Mouse (Mus musculus) telencephalon, adult 2 months (tissue): ENCODE results near the gene Tas2r144.
A peak's percentile ranks its signal among the peaks of the same experiment; 100 is the strongest.

Experiments
- DNase-seq: peaks from one replicate; pipeline ENCODE4 v3.0.0-alpha.2; 2011; ENCODE audit warnings: low read depth, low spot score

Tas2r144 gene

DNA sequence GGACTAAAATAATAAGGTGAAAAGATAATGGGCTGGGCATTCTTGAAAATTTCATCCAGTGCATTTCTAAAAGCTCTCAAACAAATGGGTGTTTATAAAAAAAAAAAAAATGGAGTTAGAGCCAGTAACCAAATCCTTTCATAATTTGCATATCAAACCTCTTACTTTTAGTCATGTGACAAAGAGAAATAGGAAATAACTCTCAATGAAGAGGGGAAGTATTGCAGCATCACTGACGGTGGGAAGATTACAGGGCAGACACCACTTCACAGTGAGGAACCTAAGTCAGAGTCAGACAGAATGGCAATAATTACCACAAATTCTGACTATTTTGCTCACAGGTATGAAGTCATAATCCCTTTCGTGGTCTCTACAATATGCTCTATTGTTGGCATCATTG lies at the start of gene Tas2r144:
TSS of gene Tas2r144 (plus strand) at position 301 of the 400 bp plus-strand sequence.
- DNase-seq = no peak

GRCm38 (mm10) chr6:42182462-42182861 lies 32.7 kb upstream of the Tas2r144 start:
- peak; percentile 89 for DNase-seq

- no peak for DNase-seq
Measured at GRCm38 (mm10) chr6:42186230-42186629, 28.9 kb upstream of the Tas2r144 start.

DNA sequence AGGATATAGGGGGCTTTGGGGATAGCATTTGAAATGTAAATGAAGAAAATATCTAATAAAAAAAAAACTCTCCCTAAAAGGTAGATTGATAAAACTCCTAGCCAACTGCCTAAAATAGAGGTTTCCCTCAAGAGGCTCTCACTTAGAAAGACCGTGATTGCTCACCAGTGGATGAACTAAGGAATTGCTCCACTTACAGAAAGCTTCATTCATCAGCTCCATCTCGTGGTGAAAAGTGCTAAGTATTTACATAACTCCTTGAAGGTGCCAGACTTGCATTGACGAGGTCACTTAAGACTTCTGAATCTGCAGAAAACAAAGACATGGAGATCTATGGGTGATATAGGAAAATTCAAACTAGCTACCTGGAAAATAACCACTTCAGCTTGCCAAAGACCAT lies 17.4 kb upstream of the Tas2r144 start:
- peak; percentile 86 for DNase-seq

- DNase-seq = no peak
Measured at GRCm38 (mm10) chr6:42199498-42199897, 15.6 kb upstream of the Tas2r144 start.

GRCm38 (mm10) chr6:42222286-42222685 lies 7.2 kb downstream of the Tas2r144 start:
- no peak for DNase-seq

- no peak for DNase-seq
Measured at GRCm38 (mm10) chr6:42225046-42225445, 9.9 kb downstream of the Tas2r144 start.

DNA sequence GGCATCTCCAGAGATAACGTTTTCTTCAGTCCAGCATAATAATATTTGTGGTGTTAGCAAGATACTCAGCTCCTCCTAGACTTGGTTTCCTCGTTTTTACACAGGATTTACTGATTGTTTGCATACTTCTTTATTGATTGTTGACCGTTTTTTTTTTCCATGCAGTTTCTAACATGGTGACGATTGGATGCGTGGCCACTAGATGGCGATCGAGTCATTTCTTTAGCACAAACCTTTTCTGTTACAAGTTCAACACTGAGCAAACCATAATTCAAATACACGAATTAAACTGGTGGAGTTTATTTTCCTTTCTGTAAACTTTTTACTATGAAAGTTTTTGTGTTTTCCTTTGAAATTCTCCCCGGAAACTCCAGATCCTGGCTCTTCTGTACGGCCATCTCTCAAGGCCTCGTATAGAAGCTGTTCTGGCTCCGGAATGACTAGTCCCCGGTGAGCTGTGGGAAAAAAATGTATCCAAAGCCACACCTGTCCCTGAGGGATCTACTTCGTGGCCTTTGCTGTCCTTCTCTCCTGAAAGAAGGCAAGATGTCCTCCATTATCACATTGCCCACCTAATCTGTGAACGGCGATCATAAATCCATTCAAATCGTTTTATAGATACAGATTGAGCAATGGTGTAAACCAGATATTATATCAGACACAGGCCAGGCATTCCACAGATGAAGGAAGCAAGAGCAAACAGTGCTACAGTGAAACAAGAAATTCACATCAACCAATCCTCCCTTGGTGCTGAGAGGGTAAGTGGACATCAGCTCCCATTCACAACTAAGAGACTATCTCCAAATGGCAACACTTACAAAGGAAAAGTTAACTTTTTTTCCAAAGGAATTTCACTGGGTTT lies 12.3 kb downstream of the Tas2r144 start:
- DNase-seq = peak; percentile 41

GRCm38 (mm10) chr6:42229610-42230009 lies 14.5 kb downstream of the Tas2r144 start:
- DNase-seq = no peak

DNA sequence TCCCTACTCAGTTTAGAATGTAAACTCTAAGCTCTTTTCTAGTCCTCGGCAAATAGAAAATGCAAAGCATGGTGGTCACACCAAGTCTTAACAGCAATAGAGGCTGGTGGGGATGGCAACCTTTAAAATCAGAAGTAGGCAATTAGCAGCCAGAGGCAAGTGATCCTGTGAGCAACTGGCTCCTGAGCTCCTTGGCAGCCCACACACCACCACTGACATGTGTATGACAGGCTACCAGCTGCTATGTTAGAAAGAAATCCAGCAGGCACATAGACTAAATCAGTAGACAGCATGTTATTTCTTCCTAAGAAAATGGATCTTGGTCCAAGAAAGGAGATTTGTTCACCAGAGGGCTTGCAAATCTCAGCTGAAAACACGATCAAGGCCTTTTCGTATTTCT lies 16.1 kb downstream of the Tas2r144 start:
- peak; percentile 64 for DNase-seq

DNA sequence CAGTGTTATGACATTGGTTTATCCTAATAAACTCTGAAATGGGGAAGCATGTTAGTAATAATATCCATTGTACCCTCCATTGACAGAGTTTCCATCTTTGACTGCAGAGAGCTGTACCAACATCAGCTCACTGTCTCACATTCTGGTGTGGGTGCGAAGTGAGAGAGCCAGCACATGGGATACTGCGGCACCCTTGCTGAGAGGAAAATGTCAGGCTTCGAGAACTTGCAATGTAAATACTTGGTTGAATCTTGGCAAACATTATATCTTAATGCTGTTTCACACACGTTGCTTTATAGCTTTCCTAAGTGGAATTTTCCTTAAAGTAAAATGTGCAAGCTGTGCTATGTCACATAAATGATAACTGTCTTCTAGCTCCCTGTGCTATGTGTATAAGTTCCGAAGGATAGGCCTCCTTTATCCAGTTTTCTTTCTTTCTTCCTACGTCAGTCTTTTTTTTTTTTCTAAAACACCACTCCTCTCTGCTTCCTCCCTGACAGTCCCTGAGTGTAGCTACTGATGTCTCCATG lies 22.2 kb downstream of the Tas2r144 start:
- DNase-seq = peak; percentile 66

GRCm38 (mm10) chr6:42241311-42242045 lies 26.4 kb downstream of the Tas2r144 start:
- peak; percentile 29 for DNase-seq

DNA sequence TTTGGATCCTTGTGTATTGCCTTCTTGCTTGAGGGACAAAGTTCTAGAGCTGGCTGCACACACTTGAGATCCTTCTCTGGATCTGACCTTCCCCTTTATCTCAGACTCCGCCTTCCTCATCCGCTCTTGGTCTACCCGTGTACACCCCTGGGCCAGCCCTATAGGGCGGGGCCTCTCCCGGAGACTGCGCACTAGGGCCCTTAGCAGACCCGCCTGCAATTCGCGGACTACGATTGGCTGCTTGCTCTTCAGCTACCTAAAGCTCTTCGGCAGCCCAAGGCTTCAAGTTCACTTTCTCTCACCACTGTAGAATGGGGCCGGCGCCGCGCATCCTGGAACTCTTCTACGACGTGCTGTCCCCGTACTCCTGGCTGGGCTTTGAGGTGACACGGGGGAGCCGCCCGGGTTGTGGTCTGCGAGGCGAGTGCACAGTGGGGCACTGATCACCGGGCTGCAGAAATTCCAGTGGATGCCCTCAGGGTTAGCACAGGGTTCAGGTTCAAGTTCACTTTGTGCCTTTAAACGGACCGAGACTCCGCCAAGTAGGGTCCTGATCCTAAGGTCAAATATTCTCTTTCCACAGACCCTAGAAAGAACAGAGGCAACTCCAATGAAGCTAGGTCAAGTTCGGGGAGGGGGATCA lies 30.7 kb downstream of the Tas2r144 start, which contains the start of gene Gstk1:
TSS of gene Gstk1 (plus strand) at position 225 of the 643 bp plus-strand sequence.
- DNase-seq = peak; percentile 76

DNA sequence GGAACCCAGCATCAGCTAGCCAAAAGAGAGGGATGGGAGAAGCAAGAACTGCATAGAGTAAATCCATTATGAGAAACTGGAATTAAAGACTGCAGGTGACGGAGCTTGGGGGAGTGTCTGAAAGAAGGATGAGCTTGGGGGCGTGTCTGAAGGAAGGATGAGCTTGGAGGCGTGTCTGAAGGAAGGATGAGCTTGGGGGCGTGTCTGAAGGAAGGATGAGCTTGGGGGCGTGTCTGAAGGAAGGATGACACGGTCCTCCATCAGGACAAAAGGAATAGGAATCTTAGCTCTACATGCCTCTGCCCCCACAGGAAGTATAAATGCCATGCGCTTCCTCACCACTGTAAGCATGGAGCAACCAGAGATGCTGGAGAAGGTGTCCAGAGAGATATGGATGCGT lies 32.0 kb downstream of the Tas2r144 start:
- DNase-seq = no peak

GRCm38 (mm10) chr6:42247981-42248380 lies 32.9 kb downstream of the Tas2r144 start:
- no peak for DNase-seq

DNA sequence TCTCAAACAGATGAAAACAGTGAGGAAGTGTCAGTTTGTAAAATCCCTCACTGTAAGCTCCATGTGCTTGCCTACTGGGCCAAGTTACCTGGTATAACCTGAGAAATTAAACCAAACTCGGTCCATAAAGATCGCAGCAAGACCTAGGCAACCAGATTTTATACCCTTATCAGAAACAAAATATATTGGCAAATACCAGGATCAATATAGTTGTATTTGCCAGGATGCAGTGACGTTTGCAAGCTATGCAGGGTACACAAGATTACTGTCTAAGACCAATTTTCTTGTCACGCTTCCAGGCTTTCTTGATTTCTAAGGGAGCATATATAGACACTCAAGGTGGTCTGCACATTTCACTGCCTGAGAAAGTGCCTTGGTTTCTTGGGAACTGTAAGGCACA lies 36.7 kb downstream of the Tas2r144 start:
- DNase-seq = no peak

DNA sequence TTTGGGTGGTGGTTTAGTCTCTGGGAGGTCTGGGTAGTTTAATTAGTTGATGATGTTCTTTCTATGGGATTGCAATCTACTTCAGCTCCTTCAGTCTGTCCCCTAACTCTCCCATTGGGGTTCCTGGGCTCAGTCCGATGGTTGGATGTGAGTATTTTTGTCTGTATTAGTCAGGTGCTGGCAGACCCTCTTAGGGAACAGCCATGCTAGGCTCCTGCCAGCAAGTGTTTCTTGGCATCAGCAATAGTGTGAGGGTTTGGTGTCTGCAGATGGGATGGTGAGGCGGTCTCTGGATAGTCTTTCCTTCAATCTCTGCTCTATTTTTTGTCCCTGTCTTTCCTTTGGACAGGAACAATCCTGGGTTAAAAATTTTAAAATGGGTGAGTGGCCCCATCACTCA lies 38.0 kb downstream of the Tas2r144 start:
- peak; percentile 15 for DNase-seq

- DNase-seq = peak; percentile 15
Measured at GRCm38 (mm10) chr6:42257303-42257863, 42.3 kb downstream of the Tas2r144 start.

DNA sequence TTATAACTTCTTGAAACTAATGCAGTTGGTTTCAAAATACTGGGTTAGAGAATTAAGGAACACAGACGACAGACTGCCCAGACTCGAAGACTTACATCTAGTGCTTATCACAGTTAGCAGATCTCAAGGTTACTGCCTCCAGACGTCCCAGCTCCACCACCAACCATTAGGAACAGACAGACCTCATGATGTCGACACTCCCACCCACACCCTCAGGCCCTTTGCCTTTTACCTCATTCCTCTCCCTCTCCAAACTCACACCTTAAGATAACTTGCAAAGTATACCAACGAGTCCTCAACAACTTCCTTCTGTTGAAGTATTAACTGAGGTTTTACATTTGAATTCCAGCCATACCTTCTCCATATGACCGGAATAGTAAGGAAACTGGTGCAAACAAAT lies 45.3 kb downstream of the Tas2r144 start:
- no peak for DNase-seq

DNA sequence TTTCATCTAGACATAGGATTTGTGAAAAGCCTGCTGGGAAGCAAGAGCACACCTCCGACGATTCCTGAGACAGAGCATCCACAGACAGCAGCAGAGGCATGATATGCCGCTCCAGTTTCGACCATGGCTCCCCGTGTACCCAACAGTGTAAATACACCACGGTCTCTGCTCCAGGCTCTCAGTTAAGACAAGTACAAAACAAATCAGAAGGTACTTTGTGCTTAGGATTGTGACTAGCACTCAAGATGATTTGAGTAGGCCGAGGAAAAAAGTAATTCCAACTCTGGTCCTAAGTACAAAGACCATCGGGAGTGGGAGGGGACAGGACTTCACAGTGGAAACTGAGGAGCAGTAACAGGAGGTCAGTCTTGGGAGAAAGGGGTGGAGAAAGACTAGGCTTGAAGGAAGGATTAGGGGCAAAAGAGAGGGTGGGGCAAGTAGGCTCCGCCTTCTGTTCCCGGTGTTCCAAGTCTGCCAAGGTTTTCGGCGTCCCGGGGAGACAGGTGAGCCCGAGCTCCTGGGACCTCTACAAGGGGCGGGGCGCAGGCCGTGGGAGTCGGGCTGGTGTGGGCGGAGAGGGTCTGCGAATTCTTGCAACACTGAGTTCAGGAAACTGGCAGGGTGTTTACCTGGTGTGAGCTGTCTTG lies 46.5 kb downstream of the Tas2r144 start, which contains the start of gene Tmem139:
TSS of gene Tmem139 (plus strand) at position 447 of the 647 bp plus-strand sequence.
- no peak for DNase-seq
